Mouse (Mus musculus) lung, adult 2 months (tissue): ENCODE measurements at regions not wholly inside any gene's neighbourhood (a gene's known extent, or its start where the extent isn't known, plus 50 kb on each side); places are given as distances from the start of the nearest gene placed in this dataset.

Experiments
- DNase-seq: peaks from one replicate; pipeline ENCODE4 v3.0.0; 2022
- H3K4me1 ChIP-seq: fragments of 200-500 bp; 2 replicates; pipeline ENCODE4 v1.6.1; 2011; ENCODE audit warnings: low read length; ENCODE audit not compliant: control insufficient read depth, insufficient read depth
- H3K4me3 ChIP-seq: fragments of 200-500 bp; replicated peaks from 2 replicates; pipeline ENCODE3; 2011; ENCODE audit warnings: low read depth, mild to moderate bottlenecking, control low read depth, low read length; ENCODE audit errors: extremely low read depth
- CTCF ChIP-seq: fragments of 200-500 bp; IDR thresholded peaks from 2 replicates; pipeline ENCODE4 v1.5.1; 2011; ENCODE audit warnings: mild to moderate bottlenecking, low read length, control low read depth; ENCODE audit not compliant: insufficient read depth
- POLR2A ChIP-seq: fragments of 200-500 bp; IDR thresholded peaks from 2 replicates; pipeline ENCODE4 v1.6.1; 2011; ENCODE audit warnings: low read depth, mild to moderate bottlenecking, control low read depth, low read length, borderline replicate concordance; ENCODE audit errors: extremely low read depth
- WGBS: fragments of 180-500 bp; shearing (Covaris S2); methylation state at CpG from one replicate; pipeline ENCODE4 v1.1.7; 2018; 5-methylcytosine and 5-hydroxymethylcytosine counted together

DNA sequence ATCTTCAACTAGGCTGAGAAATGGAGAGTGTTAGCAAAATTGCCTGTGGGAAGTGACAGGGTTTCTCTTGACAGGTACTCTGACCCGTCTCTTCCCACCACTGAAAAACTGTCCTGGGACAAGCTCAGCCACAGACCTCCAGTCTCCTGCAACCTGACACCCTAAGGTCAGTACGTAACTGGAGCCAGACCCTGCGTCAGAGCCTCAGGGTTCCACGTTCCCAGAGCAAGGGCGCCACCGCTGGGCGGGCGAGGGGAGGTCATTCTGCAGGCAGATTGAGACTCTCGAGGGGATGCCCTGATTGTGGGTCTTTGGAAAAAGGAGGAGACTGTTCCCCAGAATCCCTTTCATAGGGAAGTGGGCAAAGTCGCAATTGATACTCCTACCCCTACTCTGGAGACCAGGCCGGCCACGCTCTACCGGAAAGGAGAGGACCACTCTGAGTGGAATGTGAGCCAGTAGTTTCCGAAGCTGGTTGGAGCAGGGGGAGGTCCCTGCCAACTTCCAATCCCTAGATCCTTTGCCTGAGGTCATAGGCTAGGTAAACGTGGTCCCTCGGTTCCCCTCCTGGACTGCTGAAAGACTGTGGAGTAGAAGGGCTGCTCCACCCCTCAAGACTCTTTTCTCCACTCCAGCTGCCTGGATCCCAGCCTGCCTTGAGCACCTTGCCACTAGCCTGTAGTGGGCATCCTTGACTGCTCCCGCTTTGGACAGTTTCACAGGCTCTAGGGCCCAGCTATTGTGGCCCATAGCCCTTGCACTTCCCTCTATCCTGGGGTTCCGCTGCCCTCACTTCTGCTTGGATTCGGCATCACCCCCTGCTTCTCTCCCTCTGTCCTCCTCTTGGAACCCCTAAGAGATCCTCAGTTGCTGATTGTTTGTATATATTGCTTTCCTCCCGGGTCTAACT lies 61.0 kb upstream of the Lpcat1 start:
- 16% methylated on average over 20 of the region's 20 CpGs for WGBS
- Histone ChIP-seq H3K4me3 (no peak overlapping the region), H3K4me1 (no peaks in the 10 kb centered on the region)
- DNase-seq, result peak; percentile 22
- TF ChIP-seq CTCF (peak; percentile 40; the same call in 1 of the 2 replicates), POLR2A (no peak)

DNA sequence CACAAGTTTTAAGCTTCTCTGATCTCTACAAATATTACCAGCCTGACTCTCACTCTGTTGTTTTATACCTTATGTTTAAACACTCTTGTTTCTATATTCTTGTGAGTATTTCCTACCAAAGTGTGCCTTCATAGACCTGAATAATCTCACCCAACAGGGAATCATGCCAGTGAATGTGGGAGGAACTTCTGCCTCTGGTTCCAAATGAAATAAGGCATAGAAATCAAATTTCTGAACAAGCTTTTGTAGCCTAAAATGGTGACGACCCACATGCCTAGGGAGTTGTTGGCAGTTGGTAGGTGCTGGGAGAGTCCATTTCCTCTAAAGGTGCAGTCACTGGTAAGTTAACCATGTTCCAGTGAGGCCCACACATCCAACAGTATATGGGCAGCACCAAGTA lies 66.1 kb upstream of the Lpcat1 start:
- TF ChIP-seq CTCF (no peak), POLR2A (no peak)
- no peak overlapping the region for H3K4me3 ChIP-seq
- DNase-seq, result no peak
- H3K4me1 ChIP-seq, result no peaks in the 10 kb centered on the region
- 80% methylated on average over 1 of the region's 1 CpGs for WGBS

DNA sequence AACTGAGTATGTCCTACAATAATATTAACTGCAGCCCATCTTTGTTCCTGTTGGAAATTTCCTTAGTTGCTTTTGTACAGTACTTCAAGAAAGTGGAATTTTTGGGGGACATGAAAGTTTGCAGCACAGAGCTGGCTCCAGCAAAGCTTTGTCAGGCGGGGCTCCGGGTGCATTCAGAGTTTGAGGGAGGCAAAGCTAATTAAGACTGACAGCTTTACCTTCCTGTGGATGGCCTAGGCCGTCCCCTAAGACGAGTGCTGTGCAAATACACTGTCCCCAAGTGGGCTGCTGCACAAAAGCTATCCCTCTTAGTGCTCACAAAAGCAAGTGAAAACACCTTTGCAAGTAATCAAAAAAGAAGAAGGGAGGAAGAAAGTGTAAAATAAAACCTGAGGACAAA lies 68.7 kb upstream of the Ndufs6 start:
- no peak for DNase-seq
- TF ChIP-seq CTCF (no peak), POLR2A (no peak)
- H3K4me3 ChIP-seq, result no peak overlapping the region
- no peaks in the 10 kb centered on the region for H3K4me1 ChIP-seq
- 34% methylated on average over 4 of the region's 4 CpGs for WGBS

DNA sequence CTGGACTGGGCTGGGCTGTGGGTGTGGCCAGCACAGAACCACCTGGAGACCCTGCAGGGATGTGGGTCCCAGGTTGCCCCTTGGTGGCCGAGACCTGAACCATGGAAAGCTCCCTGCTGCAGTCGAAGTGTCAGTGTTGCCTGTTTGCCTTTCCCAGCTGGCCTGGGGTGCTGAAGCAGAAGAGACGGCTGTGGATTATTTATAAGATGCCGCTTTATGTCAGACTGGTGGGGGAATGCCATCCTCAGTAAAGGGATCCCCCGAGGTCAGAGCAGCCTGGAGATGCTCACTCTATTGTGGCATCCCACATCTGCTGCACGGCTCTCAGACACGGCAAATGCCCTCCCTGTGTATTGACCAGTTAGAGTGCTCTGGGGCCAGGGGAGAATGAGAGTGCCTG lies 67.5 kb upstream of the Ndufs6 start:
- TF ChIP-seq CTCF, result no peak
- no peak for TF ChIP-seq POLR2A
- 65% methylated on average over 7 of the region's 7 CpGs for WGBS
- Histone ChIP-seq H3K4me3 (no peak overlapping the region), H3K4me1 (no peaks in the 10 kb centered on the region)
- DNase-seq, result no peak

DNA sequence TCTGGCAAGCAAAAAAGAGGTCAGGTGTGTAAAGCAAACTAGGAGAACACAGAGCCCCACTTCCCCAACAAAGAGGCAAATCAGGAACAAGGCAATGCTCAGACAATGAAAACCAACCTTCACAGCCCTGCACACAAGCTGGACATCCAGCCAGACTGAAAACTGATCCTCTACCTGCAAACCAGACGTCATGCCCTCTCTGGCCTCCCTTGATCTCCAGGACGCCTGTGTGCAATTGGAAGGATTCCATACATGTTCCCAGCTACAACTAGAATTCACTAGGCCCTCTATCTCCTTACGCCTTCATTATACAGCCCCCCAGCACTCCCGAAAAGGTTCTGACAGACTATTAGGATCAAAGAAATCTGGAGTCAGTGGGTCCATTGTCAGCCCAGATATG lies 60.7 kb upstream of the Ndufs6 start:
- 68% methylated on average over 4 of the region's 4 CpGs for WGBS
- Histone ChIP-seq H3K4me1 (no peaks in the 10 kb centered on the region), H3K4me3 (no peak overlapping the region)
- no peak for TF ChIP-seq POLR2A
- TF ChIP-seq CTCF, result no peak
- no peak for DNase-seq

DNA sequence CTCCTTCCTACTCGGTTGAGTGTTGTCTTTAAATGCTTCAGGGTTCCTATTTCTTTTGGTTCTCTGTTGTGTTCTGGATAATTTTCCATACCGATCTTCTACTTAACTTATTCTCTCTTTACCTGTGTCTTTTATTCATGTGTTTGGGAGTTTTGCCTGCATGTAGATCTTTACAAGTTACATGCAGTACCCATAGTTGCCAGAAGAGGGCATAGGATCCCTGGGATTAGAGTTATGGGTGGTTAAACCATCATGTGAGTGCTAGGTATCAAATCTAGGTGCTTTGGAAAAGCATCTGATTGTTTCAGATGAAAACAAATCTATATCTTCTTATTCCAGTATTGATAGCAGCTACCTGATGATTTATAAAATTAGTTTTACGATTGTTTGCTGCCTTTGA lies 55.2 kb upstream of the Ndufs6 start:
- 65% methylated on average over 3 of the region's 3 CpGs for WGBS
- Histone ChIP-seq H3K4me1 (no peaks in the 10 kb centered on the region), H3K4me3 (no peak overlapping the region)
- TF ChIP-seq POLR2A (no peak), CTCF (0 out of 2 replicates have a peak, but pooled peaks have one; percentile 18)
- DNase-seq, result peak; percentile 22
